12 mouse cellular contexts compared by ENCODE assay signal in the genomic region with DNA sequence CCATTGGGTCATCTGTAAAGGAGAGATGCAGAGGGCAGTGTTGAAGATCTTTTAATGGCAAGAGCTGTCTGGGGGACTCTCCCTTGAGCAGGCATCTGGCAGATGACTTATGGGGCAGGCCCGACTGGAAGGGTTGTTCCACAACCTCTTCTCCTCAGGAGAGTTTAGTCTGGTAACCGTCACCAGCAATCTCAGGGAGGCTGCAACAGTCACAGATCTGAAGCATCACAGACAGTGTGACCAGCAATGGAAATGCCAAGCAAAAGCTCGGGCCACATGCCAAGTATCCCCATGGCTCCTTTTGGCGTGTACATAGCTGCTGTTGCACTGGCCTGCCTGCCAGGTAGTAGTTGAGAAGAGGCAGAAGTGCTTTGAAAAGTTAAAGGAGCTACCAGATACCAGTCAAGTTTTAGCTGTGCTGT. TPM values are rescaled to one million over a fixed set of nuclear protein-coding genes. Genes with fewer than 3 reads are reported as not detected.
DNase-seq lines count a peak whose midpoint lies in the region; ATAC-seq and TF ChIP-seq lines count a peak whose summit lies in the region.
"Had no signal": no experiment of that assay in that cellular context is flagged by ENCODE, and none has a peak within 500 bp of the region (broad histone marks: within the 10 kb centered on the region; RNA-seq: fewer than 3 reads in every experiment).

No protein-coding gene starts in this region.

- H3K4me1 ChIP-seq in heart, embryonic 10.5 days = peaks cover 41% of the 10 kb centered on the region
- peaks cover 90% of the 10 kb centered on the region for H3K4me1 ChIP-seq in G1E (ENCODE audit: insufficient read depth, low read depth, low read length)
- peaks cover 97% of the 10 kb centered on the region for H3K4me1 ChIP-seq in liver, embryonic 13.5 days (replicated peaks)
- H3K4me1 ChIP-seq: limb, embryonic 12.5 days had no signal

- WGBS in heart, embryonic 10.5 days = 64% methylated on average over 4 of the region's 4 CpGs
- WGBS in liver, embryonic 13.5 days (ENCODE audit: insufficient replicate concordance) = 36% methylated on average over 4 of the region's 4 CpGs

- peak overlapping the region; percentile 80 for H3K4me2 ChIP-seq in liver, embryonic 13.5 days
- H3K4me2 ChIP-seq: limb, embryonic 12.5 days had no signal

- H3K4me3 ChIP-seq in heart, embryonic 10.5 days = peak overlapping the region; percentile 38
- peak overlapping the region; percentile 75 for H3K4me3 ChIP-seq in G1E (ENCODE audit: low read depth, low read length)
- peak overlapping the region; percentile 61 for H3K4me3 ChIP-seq in liver, embryonic 13.5 days (replicated peaks)
- H3K4me3 ChIP-seq: embryonic facial prominence, embryonic 10.5 days; limb, embryonic 12.5 days had no signal

- H3K27ac ChIP-seq in heart, embryonic 10.5 days = peak overlapping the region; percentile 88
- peak overlapping the region; percentile 98 for H3K27ac ChIP-seq in liver, embryonic 13.5 days
- H3K27ac ChIP-seq: limb, embryonic 12.5 days had no signal

- no peak for ATAC-seq in G1E (ENCODE audit: extremely low read depth, insufficient number of reproducible peaks, low FRiP score, poor library complexity, severe bottlenecking)
- ATAC-seq in liver, embryonic 13.5 days (ENCODE audit: low read depth) = no peak

- no peaks in the 10 kb centered on the region for H3K9me3 ChIP-seq in heart, embryonic 10.5 days
- no peaks in the 10 kb centered on the region for H3K9me3 ChIP-seq in G1E (replicated peaks)
- no peaks in the 10 kb centered on the region for H3K9me3 ChIP-seq in liver, embryonic 13.5 days (replicated peaks)
- H3K9me3 ChIP-seq: embryonic facial prominence, embryonic 10.5 days; limb, embryonic 12.5 days had no signal

- DNase-seq in heart, embryonic 10.5 days (ENCODE audit: low spot score) = no peak
- DNase-seq in heart, postnatal 25 days (ENCODE audit: low spot score) = no peak
- DNase-seq in G1E (ENCODE audit: low spot score) = no peak
- DNase-seq in cerebellum, postnatal 10 days = peak; percentile 92 to 94
- no peak for DNase-seq in liver, embryonic 13.5 days
- no peak for DNase-seq in urinary bladder, adult 2 months (ENCODE audit: low spot score)
- DNase-seq in embryo, embryonic 10.5 days (ENCODE audit: low spot score) = no peak
- no peak for DNase-seq in frontal cortex, postnatal 36 days (ENCODE audit: low spot score in 2 of 2)

- H3K9ac ChIP-seq in liver, embryonic 13.5 days = peak overlapping the region; percentile 87
- H3K9ac ChIP-seq: limb, embryonic 12.5 days had no signal

- H3K27me3 ChIP-seq in heart, embryonic 10.5 days (ENCODE audit: insufficient read depth, poor library complexity, severe bottlenecking) = peaks cover 10% of the 10 kb centered on the region; the same call in 1 of the 2 replicates
- H3K27me3 ChIP-seq in G1E (ENCODE audit: insufficient read depth, low read length) = no peaks in the 10 kb centered on the region
- H3K27me3 ChIP-seq in liver, embryonic 13.5 days = no peaks in the 10 kb centered on the region
- H3K27me3 ChIP-seq: limb, embryonic 12.5 days had no signal

- H3K36me3 ChIP-seq in heart, embryonic 10.5 days = no peaks in the 10 kb centered on the region
- H3K36me3 ChIP-seq in G1E (replicated peaks) = peaks cover 18% of the 10 kb centered on the region
- peaks cover 21% of the 10 kb centered on the region for H3K36me3 ChIP-seq in liver, embryonic 13.5 days
- H3K36me3 ChIP-seq: embryonic facial prominence, embryonic 10.5 days; limb, embryonic 12.5 days had no signal

- TF ChIP-seq CTCF in G1E (IDR thresholded peaks at IDR 0.05; ENCODE audit: low read depth, low read length) = no peak

- intact Hi-C loops in heart, postnatal 25 days (cut with DNase I) = no loop called here

RNA-seq across cellular contexts. Expression of a gene that starts 8.5 kb away (rescaled TPM):
- 0.67 and 1.1 TPM in 2 replicates for polyA plus RNA-seq in heart, embryonic 10.5 days (2016; fragmentation: Nextera tagmentation; extraction: Ambion mirVana)
- under 1 TPM; 0.31 to 0.64 TPM for total RNA-seq in heart, postnatal 25 days (2021)
- 3.5 and 8.6 TPM in 2 replicates for total RNA-seq in G1E (2014; fragmentation: Nextera tagmentation)
- total RNA-seq in G1E (2017) = 1.1 and 1.2 TPM in 2 replicates
- polyA plus RNA-seq in G1E (2012) = 1.1 and 1.2 TPM in 2 replicates
- 6.2 and 8.3 TPM in 2 replicates for polyA plus RNA-seq in liver, embryonic 13.5 days (2015; fragmentation: Nextera tagmentation; extraction: Ambion mirVana)
- 32.6 and 34.6 TPM in 2 replicates for polyA plus RNA-seq in urinary bladder, adult 2 months (2012; rRNA removed)

RNA-seq across cellular contexts. Expression of a gene that starts 11.2 kb away (rescaled TPM):
- 5.0 and 7.4 TPM in 2 replicates for polyA plus RNA-seq in heart, embryonic 10.5 days (2016; fragmentation: Nextera tagmentation; extraction: Ambion mirVana)
- 10 to 100 TPM; 64.4 to 69.2 TPM for total RNA-seq in heart, postnatal 25 days (2021)
- total RNA-seq in G1E (2014; fragmentation: Nextera tagmentation) (42.4 and 47.1 TPM in 2 replicates), G1E (2017) (48.5 and 53.0 TPM in 2 replicates)
- 7.0 and 12.5 TPM in 2 replicates for polyA plus RNA-seq in G1E (2012)
- polyA plus RNA-seq in liver, embryonic 13.5 days (2015; fragmentation: Nextera tagmentation; extraction: Ambion mirVana) = 4.5 and 5.4 TPM in 2 replicates
- 21.9 and 22.9 TPM in 2 replicates for polyA plus RNA-seq in urinary bladder, adult 2 months (2012; rRNA removed)

RNA-seq across cellular contexts. Expression of a gene that starts 23.1 kb away (rescaled TPM):
- polyA plus RNA-seq in heart, embryonic 10.5 days (2016; fragmentation: Nextera tagmentation; extraction: Ambion mirVana) = 8.6 and 10.1 TPM in 2 replicates
- total RNA-seq in heart, postnatal 25 days (2021) = 1 to 10 TPM; 4.6 to 5.8 TPM
- 28.9 and 30.8 TPM in 2 replicates for total RNA-seq in G1E (2014; fragmentation: Nextera tagmentation)
- total RNA-seq in G1E (2017) = 18.3 and 21.3 TPM in 2 replicates
- polyA plus RNA-seq in G1E (2012) = 1.7 and 2.7 TPM in 2 replicates
- polyA plus RNA-seq in liver, embryonic 13.5 days (2015; fragmentation: Nextera tagmentation; extraction: Ambion mirVana) = 40.8 and 47.6 TPM in 2 replicates
- polyA plus RNA-seq in urinary bladder, adult 2 months (2012; rRNA removed) = 3.9 and 5.0 TPM in 2 replicates

RNA-seq across cellular contexts. Expression of a gene that starts 24.6 kb away (rescaled TPM):
- polyA plus RNA-seq in heart, embryonic 10.5 days (2016; fragmentation: Nextera tagmentation; extraction: Ambion mirVana) = not detected in 2 replicates
- under 1 TPM in 1 of 2 experiments, not detected in 1; 0.23 TPM for total RNA-seq in heart, postnatal 25 days (2021)
- total RNA-seq in G1E (2014; fragmentation: Nextera tagmentation) (not detected in 2 replicates), G1E (2017) (0.33 and 0.41 TPM in 2 replicates)
- not detected in 2 replicates for polyA plus RNA-seq in G1E (2012)
- not detected in 2 replicates for polyA plus RNA-seq in liver, embryonic 13.5 days (2015; fragmentation: Nextera tagmentation; extraction: Ambion mirVana)
- 0.15 and 0.25 TPM in 2 replicates for polyA plus RNA-seq in urinary bladder, adult 2 months (2012; rRNA removed)
- total RNA-seq: hematopoietic stem cell, adult 5-6 weeks had no signal
- polyA plus RNA-seq: embryonic facial prominence, embryonic 10.5 days; limb, embryonic 12.5 days; neural tube, embryonic 14.5 days had no signal

Comparison
In these comparisons a context has a peak if more than half of its experiments do, and no peak if none do; other contexts are left out.
1. DNase-seq: peak in cerebellum, postnatal 10 days (2 of 2); none in heart, embryonic 10.5 days (single experiment), heart, postnatal 25 days (single experiment), G1E (single experiment), liver, embryonic 13.5 days (single experiment), urinary bladder, adult 2 months (single experiment), embryo, embryonic 10.5 days (single experiment) and frontal cortex, postnatal 36 days (0 of 2).
2. Peak in every context shown above with its lines, with median percentiles within 50 percentile points of each other: H3K4me3 ChIP-seq.